11 mouse cellular contexts compared by ENCODE assay signal in the genomic region with DNA sequence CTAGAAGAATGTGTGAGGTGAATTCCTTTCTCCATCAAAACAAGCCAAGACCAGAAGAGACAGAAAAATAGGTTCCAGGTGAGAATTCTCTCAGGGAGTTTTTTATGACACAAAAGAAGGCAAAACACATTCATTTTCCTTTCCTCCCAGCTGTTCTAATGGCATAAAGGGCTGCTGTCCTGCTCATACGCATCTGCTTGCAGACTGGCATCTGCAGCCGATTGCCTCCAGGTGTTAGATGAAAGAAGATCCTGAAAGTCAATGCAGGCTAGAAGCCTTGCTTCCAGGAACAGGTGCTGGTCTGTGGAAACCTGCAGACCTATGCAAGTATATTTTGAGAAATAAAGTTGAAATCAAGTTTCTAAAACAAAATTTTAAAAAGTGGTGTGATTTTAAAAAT.
"Had no signal": no experiment of that assay in that cellular context is flagged by ENCODE, and none has a peak within 500 bp of the region (broad histone marks: within the 10 kb centered on the region; RNA-seq: fewer than 3 reads in every experiment).

No protein-coding gene starts in this region.

- H3K4me1 ChIP-seq: kidney, embryonic 15.5 days; limb, embryonic 12.5 days; liver, embryonic 13.5 days; midbrain, embryonic 15.5 days had no signal

- H3K27me3 ChIP-seq: kidney, embryonic 15.5 days; limb, embryonic 12.5 days; liver, embryonic 13.5 days; midbrain, embryonic 15.5 days had no signal

- H3K4me3 ChIP-seq: kidney, embryonic 15.5 days; left cerebral cortex, adult 2 months; limb, embryonic 12.5 days; liver, embryonic 13.5 days; midbrain, embryonic 15.5 days had no signal

- ATAC-seq: liver, postnatal 0 days; midbrain, embryonic 15.5 days had no signal

- H3K27ac ChIP-seq: kidney, embryonic 15.5 days; left cerebral cortex, adult 2 months; limb, embryonic 12.5 days; liver, embryonic 13.5 days; midbrain, embryonic 15.5 days; stomach, postnatal 0 days had no signal

- H3K36me3 ChIP-seq: kidney, embryonic 15.5 days; limb, embryonic 12.5 days; liver, embryonic 13.5 days; midbrain, embryonic 15.5 days had no signal

- H3K9ac ChIP-seq: kidney, embryonic 15.5 days; limb, embryonic 12.5 days; liver, embryonic 13.5 days; liver, postnatal 0 days; midbrain, embryonic 15.5 days had no signal

- H3K9me3 ChIP-seq: kidney, embryonic 15.5 days; limb, embryonic 12.5 days; liver, embryonic 13.5 days; midbrain, embryonic 15.5 days had no signal

- H3K4me2 ChIP-seq: kidney, embryonic 15.5 days; limb, embryonic 12.5 days; liver, embryonic 13.5 days; midbrain, embryonic 15.5 days had no signal

- DNase-seq: kidney, adult 2 months; kidney, postnatal 14 days; liver; liver, embryonic 13.5 days; liver, postnatal 0 days; thymus, postnatal 4 days had no signal
